Mouse (Mus musculus) stomach, postnatal 0 days (tissue): ENCODE results near the gene Epha4.

Source experiments
- CTCF ChIP-seq: IDR thresholded peaks from 2 replicates; pipeline ENCODE4 v1.5.1; 2016; ENCODE audit warnings: antibody characterized with exemption, low read depth, mild to moderate bottlenecking, moderate library complexity
- EP300 ChIP-seq: optimal IDR thresholded peaks from 2 replicates; pipeline ENCODE3; 2016; ENCODE audit warnings: antibody characterized with exemption

DNA sequence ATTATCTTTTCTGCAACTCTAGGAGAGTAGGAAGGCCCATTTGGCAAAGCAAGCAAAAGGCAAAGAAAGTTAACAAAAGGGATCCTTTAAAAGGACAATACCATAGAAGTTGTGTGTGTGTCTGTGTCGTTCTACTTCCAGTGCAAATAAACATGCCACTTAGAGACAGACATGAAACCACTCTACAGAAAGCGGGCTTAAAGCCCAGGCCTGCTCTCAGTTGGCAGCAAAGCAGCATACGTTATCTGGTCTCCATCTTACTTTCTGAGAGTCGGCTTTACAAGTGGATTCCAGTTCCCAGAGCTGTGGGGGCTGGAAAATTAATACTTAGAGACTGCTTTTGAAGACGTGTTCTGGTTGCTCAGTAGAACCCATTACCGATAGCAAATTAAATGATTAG lies 87.9 kb downstream of the Epha4 start:
- TF ChIP-seq CTCF (no peak), EP300 (no peak)
